Mouse (Mus musculus): ENCODE measurements around the gene Pde6h. TPM values are rescaled to one million over a fixed set of nuclear protein-coding genes. Genes with fewer than 3 reads are reported as not detected.

Gene Pde6h
- total and polyA plus RNA-seq, 3 experiments: 0.08 TPM; not detected in 2

- no peaks in the 10 kb centered on the region for H3K9me3 ChIP-seq (replicated peaks; ENCODE audit: insufficient read depth, low read length)
- peaks cover 2 to 12% of the 10 kb centered on the region in 2 experiments; a peak in 3 of 4 replicates for H3K4me1 ChIP-seq (ENCODE audit: control insufficient read depth in 1 of 2, insufficient read depth in 2 of 2, low read length in 2 of 2)
- TF ChIP-seq MYC (IDR thresholded peaks at IDR 0.05; ENCODE audit: low read depth, low read length): no peak
- no peak for TF ChIP-seq USF2 (IDR thresholded peaks at IDR 0.05; ENCODE audit: borderline replicate concordance in 1 of 2, insufficient read depth in 1 of 2, low read depth in 1 of 2, low read length in 2 of 2)
- no peak for TF ChIP-seq UBTF (IDR thresholded peaks at IDR 0.05; ENCODE audit: borderline replicate concordance, insufficient read depth, low read depth, low read length)
- TF ChIP-seq TAL1 (IDR thresholded peaks at IDR 0.05; ENCODE audit: low read length): no peak
- no peak for TF ChIP-seq GATA1 (IDR thresholded peaks at IDR 0.05; ENCODE audit: low read depth, low read length)
- no peak for TF ChIP-seq ZMIZ1 (IDR thresholded peaks at IDR 0.05; ENCODE audit: low read depth, low read length)
- TF ChIP-seq ZKSCAN1 (IDR thresholded peaks at IDR 0.05; ENCODE audit: low read depth, low read length): no peak
- no peak for TF ChIP-seq POLR2AphosphoS2 (IDR thresholded peaks at IDR 0.05; ENCODE audit: low read length)
- no peak for TF ChIP-seq POLR2A (IDR thresholded peaks at IDR 0.05; ENCODE audit: control insufficient read depth in 1 of 2, insufficient read depth in 1 of 2, low read depth in 1 of 2, low read length in 2 of 2, poor library complexity in 1 of 2)
- TF ChIP-seq CTCF (IDR thresholded peaks at IDR 0.05 in 2 of 3, conservative IDR thresholded peaks at IDR 0.05 in 1 of 3; ENCODE audit: control insufficient read depth in 1 of 3, insufficient read depth in 1 of 3, low read depth in 2 of 3, low read length in 3 of 3, poor library complexity in 1 of 3, severe bottlenecking in 1 of 3): no peak
- no peak for TF ChIP-seq CHD2 (IDR thresholded peaks at IDR 0.05; ENCODE audit: low read length)
- TF ChIP-seq RAD21 (IDR thresholded peaks at IDR 0.05; ENCODE audit: low read depth, low read length): no peak
- TF ChIP-seq MEF2A (IDR thresholded peaks at IDR 0.05; ENCODE audit: extremely low read depth, insufficient replicate concordance, low read depth, low read length, poor library complexity, severe bottlenecking): no peak
- no peak for TF ChIP-seq MXI1 (IDR thresholded peaks at IDR 0.05; ENCODE audit: low read depth, low read length)
- no peak for TF ChIP-seq MYB (IDR thresholded peaks at IDR 0.05; ENCODE audit: low read depth, low read length)
- no peak for TF ChIP-seq ZNF384 (IDR thresholded peaks at IDR 0.05; ENCODE audit: low read depth, low read length)
- TF ChIP-seq USF1 (IDR thresholded peaks at IDR 0.05; ENCODE audit: low read depth, low read length): no peak
- TF ChIP-seq HCFC1 (IDR thresholded peaks at IDR 0.05; ENCODE audit: low read depth, low read length): no peak
- TF ChIP-seq E2F4 (IDR thresholded peaks at IDR 0.05; ENCODE audit: borderline replicate concordance, low read depth, low read length): no peak
- TF ChIP-seq KAT2A (conservative IDR thresholded peaks at IDR 0.05; ENCODE audit: low read depth, low read length): no peak
- DNase-seq (ENCODE audit: low read depth, low spot score): no peak
- H3K36me3 ChIP-seq (ENCODE audit: control insufficient read depth in 1 of 2, insufficient read depth in 2 of 2, low read length in 2 of 2): peaks cover 0 to 10% of the 10 kb centered on the region in 2 experiments; a peak in 2 of 4 replicates
- H3K4me3 ChIP-seq (ENCODE audit: control insufficient read depth in 1 of 2, insufficient read depth in 1 of 2, low read depth in 2 of 2, low read length in 2 of 2): no peak overlapping the region
- H3K9ac ChIP-seq (ENCODE audit: control insufficient read depth, low read depth, low read length, poor library complexity, severe bottlenecking): no peak overlapping the region
- no peaks in the 10 kb centered on the region for H3K79me2 ChIP-seq (ENCODE audit: control insufficient read depth, insufficient read depth, low read length, poor library complexity)
- peaks cover 0 to 2% of the 10 kb centered on the region in 2 experiments; a peak in 1 of 4 replicates for H3K27me3 ChIP-seq (ENCODE audit: control insufficient read depth in 1 of 2, insufficient read depth in 2 of 2, low read length in 2 of 2)
- H3K27ac ChIP-seq (ENCODE audit: control insufficient read depth, low read depth, low read length): no peak overlapping the region
These were observed 29.3 kb downstream of the Pde6h start for GRCm38 (mm10) chr6:136952930-136953329.

GRCm38 (mm10) chr6:136954192-136954591 lies 30.6 kb downstream of the Pde6h start:
- Histone ChIP-seq H3K79me2 (ENCODE audit: control insufficient read depth, insufficient read depth, low read length, poor library complexity) (no peaks in the 10 kb centered on the region), H3K9ac (ENCODE audit: control insufficient read depth, low read depth, low read length, poor library complexity, severe bottlenecking) (no peak overlapping the region), H3K4me1 (ENCODE audit: control insufficient read depth in 1 of 2, insufficient read depth in 2 of 2, low read length in 2 of 2) (peaks cover 2 to 12% of the 10 kb centered on the region in 2 experiments; a peak in 3 of 4 replicates), H3K27me3 (ENCODE audit: control insufficient read depth in 1 of 2, insufficient read depth in 2 of 2, low read length in 2 of 2) (peaks cover 0 to 2% of the 10 kb centered on the region in 2 experiments; a peak in 1 of 4 replicates), H3K4me3 (ENCODE audit: control insufficient read depth in 1 of 2, insufficient read depth in 1 of 2, low read depth in 2 of 2, low read length in 2 of 2) (no peak overlapping the region), H3K27ac (ENCODE audit: control insufficient read depth, low read depth, low read length) (no peak overlapping the region), H3K9me3 (replicated peaks; ENCODE audit: insufficient read depth, low read length) (no peaks in the 10 kb centered on the region), H3K36me3 (ENCODE audit: control insufficient read depth in 1 of 2, insufficient read depth in 2 of 2, low read length in 2 of 2) (peaks cover 0 to 10% of the 10 kb centered on the region in 2 experiments; a peak in 2 of 4 replicates)
- no peak for DNase-seq (ENCODE audit: low read depth, low spot score)
- TF ChIP-seq E2F4 (IDR thresholded peaks at IDR 0.05; ENCODE audit: borderline replicate concordance, low read depth, low read length): no peak
- no peak for TF ChIP-seq SIN3A (IDR thresholded peaks at IDR 0.05; ENCODE audit: low read length)
- TF ChIP-seq TBP (IDR thresholded peaks at IDR 0.05; ENCODE audit: low read depth, low read length): no peak
- no peak for TF ChIP-seq EP300 (IDR thresholded peaks at IDR 0.05; ENCODE audit: low read depth in 1 of 2, low read length in 2 of 2)
- no peak for TF ChIP-seq MYC (IDR thresholded peaks at IDR 0.05; ENCODE audit: low read depth, low read length)
- TF ChIP-seq USF2 (IDR thresholded peaks at IDR 0.05; ENCODE audit: borderline replicate concordance in 1 of 2, insufficient read depth in 1 of 2, low read depth in 1 of 2, low read length in 2 of 2): no peak

Measured in MEL (cell line).